Mouse (Mus musculus): ENCODE measurements around the gene Ppm1h. TPM values are rescaled to one million over a fixed set of nuclear protein-coding genes. Genes with fewer than 3 reads are reported as not detected.
A peak's percentile ranks its signal among the peaks of the same experiment; 100 is the strongest.

The Ppm1h gene
- polyA plus RNA-seq, 1 experiment from 2014 or later, result 6.5 TPM

GRCm38 (mm10) chr10:122857155-122857554 is 178.6 kb downstream of the Ppm1h start:
- 89% methylated on average over 15 of the region's 15 CpGs for WGBS
- Histone ChIP-seq H3K9ac (no peak overlapping the region), H3K27ac (no peak overlapping the region), H3K4me1 (peaks cover 5% of the 10 kb centered on the region; the same call in 1 of the 2 replicates), H3K4me2 (no peak overlapping the region), H3K36me3 (ENCODE audit: poor library complexity, severe bottlenecking) (no peaks in the 10 kb centered on the region), H3K27me3 (no peaks in the 10 kb centered on the region), H3K9me3 (replicated peaks) (no peaks in the 10 kb centered on the region), H3K4me3 (no peak overlapping the region)
- no peak for ATAC-seq

- ATAC-seq, result no peak
These were observed 180.5 kb downstream of the Ppm1h start for GRCm38 (mm10) chr10:122858904-122859641.

DNA sequence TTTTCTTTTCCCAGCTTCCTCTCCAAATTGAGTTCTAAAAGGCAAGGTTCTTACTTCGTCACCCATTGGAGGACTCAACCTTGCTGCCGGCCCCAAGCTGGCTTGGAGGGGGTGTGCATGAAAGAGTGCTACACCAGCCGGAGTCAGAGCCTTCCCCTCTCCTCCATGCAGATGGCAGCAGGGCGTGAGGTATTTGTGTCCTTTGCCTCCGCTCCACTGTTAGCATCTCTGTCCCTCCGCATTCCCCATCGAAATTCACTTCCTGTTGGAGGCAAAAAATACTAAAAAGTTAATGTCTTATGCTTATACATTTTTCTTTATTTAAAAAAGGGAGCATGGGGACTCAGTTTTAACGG is 181.1 kb downstream of the Ppm1h start:
- Histone ChIP-seq H3K27ac (no peak overlapping the region), H3K4me1 (peaks cover 12% of the 10 kb centered on the region; the same call in 1 of the 2 replicates), H3K4me2 (no peak overlapping the region), H3K9me3 (replicated peaks) (no peaks in the 10 kb centered on the region), H3K9ac (no peak overlapping the region), H3K4me3 (no peak overlapping the region), H3K27me3 (no peaks in the 10 kb centered on the region), H3K36me3 (ENCODE audit: poor library complexity, severe bottlenecking) (no peaks in the 10 kb centered on the region)
- 71% methylated on average over 8 of the region's 8 CpGs for WGBS
- ATAC-seq, result no peak

More at GRCm38 (mm10) chr10:122858904-122859641, 180.5 kb downstream of the Ppm1h start:
- H3K9me3 ChIP-seq (replicated peaks), result no peaks in the 10 kb centered on the region
- no peaks in the 10 kb centered on the region for H3K36me3 ChIP-seq (ENCODE audit: poor library complexity, severe bottlenecking)
- no peak overlapping the region for H3K4me2 ChIP-seq
- H3K27me3 ChIP-seq, result no peaks in the 10 kb centered on the region
- H3K27ac ChIP-seq, result no peak overlapping the region
- H3K4me1 ChIP-seq, result peaks cover 12% of the 10 kb centered on the region; the same call in 1 of the 2 replicates
- 90% methylated on average over 8 of the region's 8 CpGs for WGBS
- H3K9ac ChIP-seq, result no peak overlapping the region
- no peak overlapping the region for H3K4me3 ChIP-seq

DNA sequence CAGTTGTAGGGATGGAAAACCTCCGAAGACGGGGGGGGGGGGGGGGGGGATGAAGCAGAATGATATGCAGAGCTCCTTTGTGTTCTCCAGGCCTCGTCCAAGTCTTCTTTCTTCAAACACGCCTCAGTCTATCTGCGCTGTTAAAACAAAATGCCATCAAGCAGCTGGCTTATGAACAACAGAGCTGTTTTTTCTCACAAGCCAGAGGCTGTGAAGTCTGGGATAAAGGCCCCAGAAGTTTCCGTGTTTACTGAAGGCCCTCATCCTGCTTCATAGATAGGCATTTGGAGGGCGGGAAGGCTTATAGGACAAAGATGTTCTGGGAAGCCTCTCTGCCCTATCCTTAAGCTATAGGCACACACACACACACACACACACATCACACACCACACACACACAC is 181.5 kb downstream of the Ppm1h start:
- Histone ChIP-seq H3K27me3 (no peaks in the 10 kb centered on the region), H3K9ac (no peak overlapping the region), H3K36me3 (ENCODE audit: poor library complexity, severe bottlenecking) (no peaks in the 10 kb centered on the region), H3K27ac (no peak overlapping the region), H3K4me3 (no peak overlapping the region), H3K4me2 (no peak overlapping the region), H3K9me3 (replicated peaks) (no peaks in the 10 kb centered on the region), H3K4me1 (peaks cover 12% of the 10 kb centered on the region; the same call in 1 of the 2 replicates)
- WGBS, result 56% methylated on average over 6 of the region's 7 CpGs
- no peak for ATAC-seq

GRCm38 (mm10) chr10:122861696-122862385 is 183.3 kb downstream of the Ppm1h start:
- WGBS, result 60% methylated on average over 18 of the region's 18 CpGs
- Histone ChIP-seq H3K27me3 (no peaks in the 10 kb centered on the region), H3K4me1 (peaks cover 12% of the 10 kb centered on the region; the same call in 1 of the 2 replicates), H3K36me3 (ENCODE audit: poor library complexity, severe bottlenecking) (no peaks in the 10 kb centered on the region), H3K27ac (no peak overlapping the region), H3K9me3 (replicated peaks) (no peaks in the 10 kb centered on the region), H3K4me2 (no peak overlapping the region), H3K4me3 (no peak overlapping the region), H3K9ac (no peak overlapping the region)
- ATAC-seq, result peak; percentile 60; the same call in 1 of the 2 replicates

- no peak overlapping the region for H3K4me2 ChIP-seq
- 0 out of 2 replicates have a peak, but pooled peaks have one; percentile 33 for ATAC-seq
- H3K27me3 ChIP-seq, result no peaks in the 10 kb centered on the region
- H3K27ac ChIP-seq, result no peak overlapping the region
- H3K9me3 ChIP-seq (replicated peaks), result no peaks in the 10 kb centered on the region
- peaks cover 12% of the 10 kb centered on the region; the same call in 1 of the 2 replicates for H3K4me1 ChIP-seq
- WGBS, result 67% methylated on average over 17 of the region's 17 CpGs
- H3K9ac ChIP-seq, result no peak overlapping the region
- H3K4me3 ChIP-seq, result no peak overlapping the region
- H3K36me3 ChIP-seq (ENCODE audit: poor library complexity, severe bottlenecking), result no peaks in the 10 kb centered on the region
These were observed 183.9 kb downstream of the Ppm1h start for GRCm38 (mm10) chr10:122862386-122863023.

DNA sequence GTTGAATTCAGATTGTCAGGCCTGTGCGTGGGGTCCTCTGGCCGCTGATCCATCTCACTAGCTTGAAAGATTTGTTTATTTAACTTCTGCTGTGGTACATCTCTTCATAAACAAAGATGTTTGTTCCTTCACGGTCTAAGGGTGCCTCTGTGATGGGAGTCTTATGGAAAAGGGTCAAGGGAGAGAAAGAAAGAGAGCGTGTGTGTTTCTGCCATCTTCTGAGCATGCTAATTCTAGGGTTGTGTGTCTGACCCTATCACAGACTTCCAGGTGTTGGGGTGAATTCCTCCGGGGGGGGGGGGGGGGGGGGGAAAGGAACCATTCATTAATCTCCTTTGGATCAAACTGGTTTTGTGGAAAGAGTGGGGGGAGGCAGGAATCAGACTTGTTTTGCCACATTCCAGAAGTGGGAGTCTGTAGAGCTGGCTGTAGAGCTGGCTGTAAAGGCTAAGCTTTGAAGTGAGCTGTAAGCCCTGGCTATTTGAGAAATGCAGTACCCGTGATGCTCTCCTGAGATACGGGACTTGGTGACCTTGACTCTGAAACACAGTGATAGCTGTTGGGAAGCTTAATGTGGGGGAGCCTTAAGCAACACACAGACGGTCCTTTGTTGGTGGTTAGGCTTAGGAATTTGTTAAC is 191.4 kb downstream of the Ppm1h start:
- Histone ChIP-seq H3K4me2 (no peak overlapping the region), H3K4me1 (no peaks in the 10 kb centered on the region), H3K27ac (no peak overlapping the region), H3K36me3 (ENCODE audit: poor library complexity, severe bottlenecking) (no peaks in the 10 kb centered on the region), H3K9me3 (replicated peaks) (no peaks in the 10 kb centered on the region), H3K4me3 (no peak overlapping the region), H3K9ac (no peak overlapping the region), H3K27me3 (no peaks in the 10 kb centered on the region)
- no peak for ATAC-seq
- 68% methylated on average over 8 of the region's 8 CpGs for WGBS

- Histone ChIP-seq H3K9ac (no peak overlapping the region), H3K9me3 (replicated peaks) (no peaks in the 10 kb centered on the region), H3K27ac (no peak overlapping the region), H3K4me2 (no peak overlapping the region), H3K27me3 (no peaks in the 10 kb centered on the region), H3K4me3 (no peak overlapping the region), H3K36me3 (ENCODE audit: poor library complexity, severe bottlenecking) (no peaks in the 10 kb centered on the region), H3K4me1 (no peaks in the 10 kb centered on the region)
- no peak for ATAC-seq
- WGBS, result 88% methylated on average over 3 of the region's 3 CpGs
These were observed 192.4 kb downstream of the Ppm1h start for GRCm38 (mm10) chr10:122870848-122871494.

DNA sequence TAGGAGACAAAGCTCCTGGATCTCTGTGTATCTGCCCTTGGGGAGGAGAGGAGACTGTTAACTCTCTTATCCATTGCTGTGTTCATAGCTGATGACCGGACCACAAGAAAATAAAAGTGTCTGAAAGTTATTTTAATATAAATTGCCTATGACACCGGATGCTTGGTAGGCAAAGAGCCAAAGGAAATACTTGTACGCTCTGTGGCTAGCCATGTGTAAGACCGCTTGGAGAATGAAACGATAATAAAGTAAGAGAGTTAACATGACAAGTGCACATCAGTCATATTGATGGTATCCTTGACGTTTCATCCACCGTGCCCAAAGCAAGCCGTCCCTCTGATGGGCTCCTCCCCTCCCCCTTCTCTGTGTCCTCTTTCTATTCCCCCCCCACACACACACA is 194.2 kb downstream of the Ppm1h start:
- Histone ChIP-seq H3K27ac (no peak overlapping the region), H3K27me3 (no peaks in the 10 kb centered on the region), H3K4me3 (no peak overlapping the region), H3K4me1 (no peaks in the 10 kb centered on the region), H3K36me3 (ENCODE audit: poor library complexity, severe bottlenecking) (no peaks in the 10 kb centered on the region), H3K9ac (no peak overlapping the region), H3K4me2 (no peak overlapping the region), H3K9me3 (replicated peaks) (no peaks in the 10 kb centered on the region)
- no peak for ATAC-seq
- 91% methylated on average over 8 of the region's 8 CpGs for WGBS

DNA sequence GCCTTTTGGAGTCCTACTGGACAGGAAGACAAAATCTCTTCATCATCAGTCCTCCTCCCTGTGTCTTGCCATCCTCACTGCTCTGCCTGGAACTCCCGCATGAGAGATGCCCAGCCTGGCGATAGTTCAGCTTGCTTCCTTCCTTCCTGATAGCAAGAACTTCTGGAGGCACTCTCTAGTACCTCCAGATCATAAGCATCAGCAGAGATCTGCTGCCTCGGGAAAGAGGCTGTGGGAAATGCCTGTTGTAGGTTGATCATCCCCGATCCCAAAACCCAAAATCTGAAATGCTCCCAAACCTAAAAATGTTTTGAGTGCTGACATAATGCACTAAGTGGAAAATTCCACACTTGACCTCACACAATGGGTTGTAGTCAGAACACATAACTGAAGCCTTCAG is 198.4 kb downstream of the Ppm1h start:
- 86% methylated on average over 4 of the region's 4 CpGs for WGBS
- H3K9me3 ChIP-seq (replicated peaks), result no peaks in the 10 kb centered on the region
- no peak overlapping the region for H3K9ac ChIP-seq
- no peak overlapping the region for H3K4me2 ChIP-seq
- H3K4me1 ChIP-seq, result no peaks in the 10 kb centered on the region
- H3K4me3 ChIP-seq, result no peak overlapping the region
- no peak for ATAC-seq
- H3K36me3 ChIP-seq (ENCODE audit: poor library complexity, severe bottlenecking), result no peaks in the 10 kb centered on the region
- H3K27me3 ChIP-seq, result no peaks in the 10 kb centered on the region
- H3K27ac ChIP-seq, result no peak overlapping the region

GRCm38 (mm10) chr10:122877436-122877835 is 198.9 kb downstream of the Ppm1h start:
- H3K9ac ChIP-seq, result no peak overlapping the region
- no peak overlapping the region for H3K27ac ChIP-seq
- 95% methylated on average over 2 of the region's 2 CpGs for WGBS
- H3K36me3 ChIP-seq (ENCODE audit: poor library complexity, severe bottlenecking), result no peaks in the 10 kb centered on the region
- H3K4me2 ChIP-seq, result no peak overlapping the region
- no peaks in the 10 kb centered on the region for H3K4me1 ChIP-seq
- no peak for ATAC-seq
- no peak overlapping the region for H3K4me3 ChIP-seq
- no peaks in the 10 kb centered on the region for H3K9me3 ChIP-seq (replicated peaks)
- H3K27me3 ChIP-seq, result no peaks in the 10 kb centered on the region
